Mouse (Mus musculus): ENCODE measurements around the gene Troap.

GRCm38 (mm10) chr15:99024668-99025314 lies 49.6 kb upstream of the Troap start:
- TF ChIP-seq CTCF (IDR thresholded peaks at IDR 0.05; ENCODE audit: low read depth) (peak; percentile 83), EP300 (optimal IDR thresholded peaks at IDR 0.05) (no peak)

Measured in stomach, postnatal 0 days (tissue).